Mouse (Mus musculus): Measurements from ENCODE around the gene Ift122.

- TF ChIP-seq E2F4 (IDR thresholded peaks at IDR 0.05; ENCODE audit: borderline replicate concordance, low read depth, low read length) (no peak), MEF2A (IDR thresholded peaks at IDR 0.05; ENCODE audit: extremely low read depth, insufficient replicate concordance, low read depth, low read length, poor library complexity, severe bottlenecking) (no peak), MXI1 (IDR thresholded peaks at IDR 0.05; ENCODE audit: low read depth, low read length) (no peak), POLR2A (IDR thresholded peaks at IDR 0.05; ENCODE audit: control insufficient read depth in 1 of 2, insufficient read depth in 1 of 2, low read depth in 1 of 2, low read length in 2 of 2, poor library complexity in 1 of 2) (no peak), CTCF (IDR thresholded peaks at IDR 0.05 in 2 of 3, conservative IDR thresholded peaks at IDR 0.05 in 1 of 3; ENCODE audit: control insufficient read depth in 1 of 3, insufficient read depth in 1 of 3, low read depth in 2 of 3, low read length in 3 of 3, poor library complexity in 1 of 3, severe bottlenecking in 1 of 3) (no peak), ETS1 (IDR thresholded peaks at IDR 0.05; ENCODE audit: low read depth, low read length) (no peak), TAL1 (IDR thresholded peaks at IDR 0.05; ENCODE audit: low read length) (no peak), MAFK (IDR thresholded peaks at IDR 0.05; ENCODE audit: borderline replicate concordance, low read depth, low read length) (no peak), EP300 (IDR thresholded peaks at IDR 0.05; ENCODE audit: low read depth in 1 of 2, low read length in 2 of 2) (no peak), ZKSCAN1 (IDR thresholded peaks at IDR 0.05; ENCODE audit: low read depth, low read length) (no peak)
These were observed 91.4 kb downstream of the Ift122 start, which contains the start of gene H1foo for GRCm38 (mm10) chr6:115944638-115945037.
